Mouse (Mus musculus) hindbrain, embryonic 13.5 days (tissue): ENCODE measurements at regions not wholly inside any gene's neighbourhood (a gene's known extent, or its start where the extent isn't known, plus 50 kb on each side); places are given as distances from the start of the nearest gene placed in this dataset.

ENCODE experiments used
- ATAC-seq: fragments of 200-750 bp; cut with Nextera tagmentation; 2 replicates; pipeline ENCODE4 v1.8.0; 2017; ENCODE audit warnings: moderate TSS enrichment; ENCODE audit not compliant: low FRiP score
- H3K27ac ChIP-seq: fragments of 300-500 bp; sonication (generic); 2 replicates; pipeline ENCODE4 v1.5.1; 2015; ENCODE audit warnings: inconsistent platforms, mild to moderate bottlenecking, moderate library complexity
- H3K27me3 ChIP-seq: fragments of 300-500 bp; sonication (generic); 2 replicates; pipeline ENCODE4 v1.6.1; 2015; ENCODE audit warnings: mild to moderate bottlenecking, inconsistent platforms
- H3K36me3 ChIP-seq: fragments of 300-500 bp; sonication (generic); 2 replicates; pipeline ENCODE4 v1.6.1; 2015; ENCODE audit warnings: mild to moderate bottlenecking, inconsistent platforms
- H3K4me1 ChIP-seq: fragments of 300-500 bp; sonication (generic); replicated peaks from 2 replicates; pipeline ENCODE4 v1.6.1; 2015; ENCODE audit warnings: inconsistent platforms
- H3K4me2 ChIP-seq: fragments of 300-500 bp; sonication (generic); 2 replicates; pipeline ENCODE4 v1.6.1; 2015; ENCODE audit warnings: inconsistent platforms, mild to moderate bottlenecking, moderate library complexity
- H3K4me3 ChIP-seq: fragments of 300-500 bp; sonication (generic); 2 replicates; pipeline ENCODE4 v1.5.1; 2015; ENCODE audit warnings: mild to moderate bottlenecking, inconsistent platforms
- H3K9ac ChIP-seq: fragments of 300-500 bp; sonication (generic); 2 replicates; pipeline ENCODE4 v1.6.1; 2015; ENCODE audit warnings: mild to moderate bottlenecking, inconsistent platforms
- H3K9me3 ChIP-seq: fragments of 300-500 bp; sonication (generic); 2 replicates; pipeline ENCODE4 v1.6.1; 2016; ENCODE audit warnings: inconsistent platforms
- WGBS: fragments of 180-500 bp; shearing (Covaris S2); methylation state at CpG from one replicate; pipeline ENCODE4 v1.1.7; 2015; 5-methylcytosine and 5-hydroxymethylcytosine counted together

GRCm38 (mm10) chr17:65193341-65193740 is 347.2 kb downstream of the Tmem232 start:
- no peak for ATAC-seq
- Histone ChIP-seq H3K4me2 (no peak overlapping the region), H3K4me3 (no peak overlapping the region), H3K36me3 (no peaks in the 10 kb centered on the region), H3K9ac (no peak overlapping the region), H3K9me3 (no peaks in the 10 kb centered on the region), H3K27me3 (no peaks in the 10 kb centered on the region), H3K27ac (no peak overlapping the region), H3K4me1 (peaks cover 7% of the 10 kb centered on the region)
- WGBS = 86% methylated on average over 2 of the region's 2 CpGs

GRCm38 (mm10) chr17:65192432-65193059 is 348.0 kb downstream of the Tmem232 start:
- H3K4me3 ChIP-seq = no peak overlapping the region
- no peaks in the 10 kb centered on the region for H3K36me3 ChIP-seq
- 62% methylated on average over 12 of the region's 12 CpGs for WGBS
- H3K9me3 ChIP-seq = no peaks in the 10 kb centered on the region
- no peak overlapping the region for H3K9ac ChIP-seq
- no peaks in the 10 kb centered on the region for H3K27me3 ChIP-seq
- H3K4me1 ChIP-seq = peaks cover 7% of the 10 kb centered on the region
- peak; percentile 71; the same call in 1 of the 2 replicates for ATAC-seq
- no peak overlapping the region for H3K4me2 ChIP-seq
- H3K27ac ChIP-seq = no peak overlapping the region; the same call in 1 of the 2 replicates

- H3K9ac ChIP-seq = no peak overlapping the region
- H3K36me3 ChIP-seq = no peaks in the 10 kb centered on the region
- no peak overlapping the region for H3K27ac ChIP-seq
- ATAC-seq = no peak
- 84% methylated on average over 12 of the region's 12 CpGs for WGBS
- no peaks in the 10 kb centered on the region for H3K27me3 ChIP-seq
- H3K4me1 ChIP-seq = peaks cover 7% of the 10 kb centered on the region
- no peak overlapping the region for H3K4me2 ChIP-seq
- H3K4me3 ChIP-seq = no peak overlapping the region
- H3K9me3 ChIP-seq = no peaks in the 10 kb centered on the region
Measured at GRCm38 (mm10) chr17:65190839-65191591, 349.6 kb downstream of the Tmem232 start.

GRCm38 (mm10) chr17:65181164-65181563 is 345.3 kb upstream of the 4930583I09Rik start:
- Histone ChIP-seq H3K4me1 (0 out of 2 replicates have a peak, but pooled peaks cover 3% of the 10 kb centered on the region), H3K27me3 (no peaks in the 10 kb centered on the region), H3K36me3 (no peaks in the 10 kb centered on the region), H3K27ac (no peak overlapping the region), H3K9me3 (no peaks in the 10 kb centered on the region), H3K4me3 (no peak overlapping the region), H3K9ac (no peak overlapping the region), H3K4me2 (no peak overlapping the region)
- ATAC-seq = no peak
- WGBS = 87% methylated on average over 4 of the region's 4 CpGs

DNA sequence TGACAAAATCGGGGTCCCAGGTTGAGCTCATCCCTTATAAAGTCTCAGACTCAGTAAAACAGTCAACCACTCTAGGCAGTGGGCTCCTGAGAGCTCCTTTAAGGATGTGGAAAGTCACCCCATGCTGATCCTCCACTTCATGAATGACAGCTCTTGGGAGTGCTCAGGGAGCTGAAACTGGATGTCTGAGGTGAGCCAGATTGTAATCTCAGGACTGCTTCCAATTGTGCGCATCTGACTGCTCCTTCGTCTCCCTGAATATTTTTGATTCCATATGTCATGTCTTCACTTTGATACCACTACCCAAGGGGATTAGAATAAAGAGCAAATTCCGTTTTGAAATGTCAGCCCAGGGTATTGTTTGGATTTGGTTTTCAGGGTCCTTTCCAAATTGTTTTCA is 339.9 kb upstream of the 4930583I09Rik start:
- H3K4me2 ChIP-seq = no peak overlapping the region
- no peak overlapping the region for H3K27ac ChIP-seq
- ATAC-seq = no peak
- no peaks in the 10 kb centered on the region for H3K9me3 ChIP-seq
- H3K36me3 ChIP-seq = no peaks in the 10 kb centered on the region
- H3K4me1 ChIP-seq = 0 out of 2 replicates have a peak, but pooled peaks cover 3% of the 10 kb centered on the region
- no peaks in the 10 kb centered on the region for H3K27me3 ChIP-seq
- 70% methylated on average over 4 of the region's 4 CpGs for WGBS
- H3K4me3 ChIP-seq = no peak overlapping the region
- no peak overlapping the region for H3K9ac ChIP-seq

- no peak overlapping the region for H3K27ac ChIP-seq
- no peak overlapping the region for H3K4me3 ChIP-seq
- ATAC-seq = no peak
- H3K4me2 ChIP-seq = no peak overlapping the region
- H3K27me3 ChIP-seq = no peaks in the 10 kb centered on the region
- no peaks in the 10 kb centered on the region for H3K36me3 ChIP-seq
- no peak overlapping the region for H3K9ac ChIP-seq
- 76% methylated on average over 6 of the region's 6 CpGs for WGBS
- H3K9me3 ChIP-seq = no peaks in the 10 kb centered on the region
- 0 out of 2 replicates have a peak, but pooled peaks cover under 1% of the 10 kb centered on the region for H3K4me1 ChIP-seq
Measured at GRCm38 (mm10) chr17:65174114-65174513, 338.2 kb upstream of the 4930583I09Rik start.

DNA sequence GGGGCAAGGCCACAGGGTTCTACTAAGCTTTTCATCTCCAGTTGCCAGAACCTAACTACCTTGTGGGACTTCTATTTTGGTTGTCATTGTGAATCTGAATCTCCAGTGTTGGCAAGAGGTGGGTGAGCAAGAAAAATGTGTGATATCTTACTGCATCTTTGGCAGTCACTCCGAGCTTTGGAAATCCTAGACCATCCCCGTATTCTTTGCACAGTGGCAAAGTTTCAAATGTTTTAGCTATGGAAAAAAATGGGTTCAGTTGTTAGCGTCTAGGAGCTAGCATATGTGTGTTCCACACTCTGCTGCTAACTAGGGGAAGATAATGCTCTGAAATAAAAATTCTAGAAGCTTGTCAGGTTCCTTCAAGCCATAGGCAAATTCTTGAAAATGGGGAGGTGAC is 337.4 kb upstream of the 4930583I09Rik start:
- H3K4me2 ChIP-seq = no peak overlapping the region
- no peaks in the 10 kb centered on the region for H3K36me3 ChIP-seq
- H3K4me3 ChIP-seq = no peak overlapping the region
- ATAC-seq = no peak
- H3K4me1 ChIP-seq = no peaks in the 10 kb centered on the region
- H3K27ac ChIP-seq = no peak overlapping the region
- WGBS = 93% methylated on average over 3 of the region's 3 CpGs
- H3K9ac ChIP-seq = no peak overlapping the region
- no peaks in the 10 kb centered on the region for H3K9me3 ChIP-seq
- no peaks in the 10 kb centered on the region for H3K27me3 ChIP-seq

- no peak for ATAC-seq
- no peak overlapping the region for H3K4me3 ChIP-seq
- 71% methylated on average over 4 of the region's 4 CpGs for WGBS
- H3K9me3 ChIP-seq = no peaks in the 10 kb centered on the region
- H3K4me2 ChIP-seq = no peak overlapping the region
- H3K4me1 ChIP-seq = no peaks in the 10 kb centered on the region
- H3K36me3 ChIP-seq = no peaks in the 10 kb centered on the region
- no peaks in the 10 kb centered on the region for H3K27me3 ChIP-seq
- peak overlapping the region; percentile 10; the same call in 1 of the 2 replicates for H3K27ac ChIP-seq
- no peak overlapping the region for H3K9ac ChIP-seq
Measured at GRCm38 (mm10) chr17:65170691-65171090, 334.8 kb upstream of the 4930583I09Rik start.

DNA sequence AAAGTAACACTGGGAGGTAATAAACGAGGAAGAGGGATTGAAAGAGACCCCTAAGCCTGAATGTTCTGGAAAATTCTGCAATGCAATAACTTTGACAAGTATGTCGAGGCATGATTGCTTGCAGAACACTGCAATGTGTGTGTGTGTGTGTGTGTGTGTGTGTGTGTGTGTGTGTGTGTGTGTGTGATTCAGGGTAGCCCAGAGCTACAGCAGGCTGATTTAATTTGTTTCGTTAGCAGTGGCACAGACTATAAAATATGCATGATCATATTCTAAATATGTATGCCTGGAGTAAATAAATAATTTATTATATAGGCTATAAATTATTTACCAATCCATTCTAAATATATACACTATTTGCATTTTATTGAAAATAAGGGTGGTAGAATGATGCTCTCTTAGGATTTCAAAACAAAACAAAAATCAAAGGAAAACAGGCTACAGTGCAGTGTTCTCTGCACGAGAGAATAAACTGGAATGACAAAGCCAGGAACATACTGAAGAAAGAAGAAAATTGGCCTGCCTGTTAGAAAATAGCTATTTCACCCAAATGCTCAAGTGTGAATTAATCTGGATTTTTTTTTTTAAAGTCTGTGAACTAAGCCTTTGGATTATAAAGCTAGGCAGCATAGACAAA is 334.2 kb upstream of the 4930583I09Rik start:
- 64% methylated on average over 4 of the region's 4 CpGs for WGBS
- no peak overlapping the region for H3K4me3 ChIP-seq
- no peaks in the 10 kb centered on the region for H3K4me1 ChIP-seq
- no peak overlapping the region for H3K27ac ChIP-seq
- no peaks in the 10 kb centered on the region for H3K36me3 ChIP-seq
- no peaks in the 10 kb centered on the region for H3K27me3 ChIP-seq
- 0 out of 2 replicates have a peak, but pooled peaks have one; percentile 24 for ATAC-seq
- H3K4me2 ChIP-seq = no peak overlapping the region
- H3K9me3 ChIP-seq = no peaks in the 10 kb centered on the region
- no peak overlapping the region for H3K9ac ChIP-seq

DNA sequence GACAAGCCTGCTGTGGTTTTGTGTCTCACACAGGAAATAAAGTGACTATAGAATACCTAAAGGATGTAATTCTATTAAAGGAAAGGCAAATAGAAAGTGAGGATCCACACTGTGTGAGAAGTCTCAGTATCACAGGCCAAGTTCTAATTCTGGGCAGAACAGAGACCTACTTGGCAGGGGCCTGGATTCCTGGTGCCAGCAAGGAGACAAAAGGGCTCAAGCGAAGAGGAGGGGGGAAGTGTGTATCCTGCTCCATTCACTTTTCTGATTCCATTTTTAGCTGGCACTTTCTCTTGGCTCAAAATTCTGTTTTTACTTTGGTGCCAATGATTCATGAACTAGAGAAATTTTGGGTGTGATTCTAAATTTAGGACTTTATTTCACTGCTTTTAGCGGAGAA is 310.5 kb upstream of the 4930583I09Rik start:
- no peaks in the 10 kb centered on the region for H3K36me3 ChIP-seq
- H3K4me1 ChIP-seq = no peaks in the 10 kb centered on the region
- no peak overlapping the region for H3K27ac ChIP-seq
- H3K9ac ChIP-seq = no peak overlapping the region
- no peak overlapping the region for H3K4me3 ChIP-seq
- 0 out of 2 replicates have a peak, but pooled peaks have one; percentile 49 for ATAC-seq
- H3K9me3 ChIP-seq = no peaks in the 10 kb centered on the region
- no peak overlapping the region for H3K4me2 ChIP-seq
- 72% methylated on average over 2 of the region's 2 CpGs for WGBS
- no peaks in the 10 kb centered on the region for H3K27me3 ChIP-seq

DNA sequence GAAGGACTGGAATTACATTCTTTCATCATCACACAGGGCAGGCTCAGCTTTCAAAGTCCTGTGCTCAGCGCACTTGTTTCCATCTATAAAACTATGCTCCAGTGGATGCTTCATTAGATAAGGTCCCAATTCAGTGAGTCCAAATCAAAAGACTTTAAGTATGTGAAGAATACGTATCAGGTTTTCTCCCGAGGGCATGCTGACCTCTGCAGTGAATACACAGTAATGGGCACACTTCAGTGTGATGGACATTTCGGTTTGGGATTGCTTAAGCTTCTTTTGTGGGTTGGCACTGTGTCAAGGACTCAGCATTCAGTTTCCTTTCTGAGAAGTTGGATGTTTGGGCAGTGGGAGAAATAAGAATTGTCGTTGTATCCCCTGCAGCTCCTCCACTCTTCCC is 278.8 kb upstream of the 4930583I09Rik start:
- no peak for ATAC-seq
- H3K4me3 ChIP-seq = no peak overlapping the region
- H3K9ac ChIP-seq = no peak overlapping the region
- H3K27ac ChIP-seq = no peak overlapping the region
- H3K36me3 ChIP-seq = no peaks in the 10 kb centered on the region
- no peaks in the 10 kb centered on the region for H3K4me1 ChIP-seq
- no peaks in the 10 kb centered on the region for H3K9me3 ChIP-seq
- H3K27me3 ChIP-seq = no peaks in the 10 kb centered on the region
- WGBS = 75% methylated on average over 5 of the region's 5 CpGs
- no peak overlapping the region for H3K4me2 ChIP-seq

- no peak for ATAC-seq
- WGBS = 75% methylated on average over 3 of the region's 3 CpGs
Measured at GRCm38 (mm10) chr17:65113121-65113520, 277.2 kb upstream of the 4930583I09Rik start.

More at GRCm38 (mm10) chr17:65113121-65113520, 277.2 kb upstream of the 4930583I09Rik start:
- no peaks in the 10 kb centered on the region for H3K36me3 ChIP-seq
- H3K9ac ChIP-seq = no peak overlapping the region
- H3K27ac ChIP-seq = no peak overlapping the region
- H3K4me2 ChIP-seq = no peak overlapping the region
- no peak overlapping the region for H3K4me3 ChIP-seq
- H3K9me3 ChIP-seq = no peaks in the 10 kb centered on the region
- no peaks in the 10 kb centered on the region for H3K27me3 ChIP-seq
- H3K4me1 ChIP-seq = no peaks in the 10 kb centered on the region
